Mouse (Mus musculus) kidney, embryonic 16.5 days (tissue): ENCODE measurements around the gene Nox1. TPM values are rescaled to one million over a fixed set of nuclear protein-coding genes. Genes with fewer than 3 reads are reported as not detected.
A peak's percentile ranks its signal among the peaks of the same experiment; 100 is the strongest.
"Not testable (repeated sequence)": the region's sequence is repeated elsewhere in the genome, so short reads cannot be mapped to it uniquely, and the experiment has no call there.

ENCODE experiments used
- ATAC-seq: fragments of 200-750 bp; cut with Nextera tagmentation; 2 replicates; pipeline ENCODE4 v1.8.0; 2017; ENCODE audit warnings: moderate TSS enrichment; ENCODE audit not compliant: low FRiP score, low TSS enrichment
- H3K27ac ChIP-seq: fragments of 300-500 bp; sonication (generic); 2 replicates; pipeline ENCODE4 v1.5.1; 2014; ENCODE audit warnings: low read length
- H3K27me3 ChIP-seq: fragments of 300-500 bp; sonication (generic); 2 replicates; pipeline ENCODE4 v1.6.1; 2014; ENCODE audit warnings: low read length, control low read depth, mixed read lengths; ENCODE audit not compliant: insufficient read depth
- H3K36me3 ChIP-seq: fragments of 300-500 bp; sonication (generic); 2 replicates; pipeline ENCODE4 v1.6.1; 2014; ENCODE audit warnings: low read length, control low read depth, mixed read lengths; ENCODE audit not compliant: insufficient read depth
- H3K4me1 ChIP-seq: fragments of 300-500 bp; sonication (generic); 2 replicates; pipeline ENCODE4 v1.6.1; 2014; ENCODE audit warnings: low read length, control low read depth, mixed read lengths; ENCODE audit not compliant: insufficient read depth
- H3K4me2 ChIP-seq: fragments of 300-500 bp; sonication (generic); replicated peaks from 2 replicates; pipeline ENCODE4 v1.6.1; 2014; ENCODE audit warnings: low read depth, low read length
- H3K4me3 ChIP-seq: fragments of 300-500 bp; sonication (generic); 2 replicates; pipeline ENCODE4 v1.5.1; 2014; ENCODE audit warnings: mild to moderate bottlenecking, low read length
- H3K9ac ChIP-seq: fragments of 300-500 bp; sonication (generic); replicated peaks from 2 replicates; pipeline ENCODE4 v1.6.1; 2014; ENCODE audit warnings: low read length
- H3K9me3 ChIP-seq: fragments of 300-500 bp; sonication (generic); 2 replicates; pipeline ENCODE4 v1.6.1; 2016; ENCODE audit warnings: low read length, control low read depth
- WGBS: fragments of 180-500 bp; shearing (Covaris S2); extraction: QIAGEN DNeasy Blood & Tissue Kit; methylation state at CpG from one replicate; pipeline ENCODE4 v1.1.7; 2014; 5-methylcytosine and 5-hydroxymethylcytosine counted together
- polyA plus RNA-seq: library from polyadenylated mRNA; unstranded; fragments of >200 nt; fragmentation: Nextera tagmentation; extraction: Ambion mirVana; gene quantifications from 2 replicates; pipeline ENCODE4 v1.2.1, GENCODE M21; 2015

Gene Nox1
- polyA plus RNA-seq, 1 experiment from 2014 or later: 0.19 TPM

GRCm38 (mm10) chrX:134208491-134208890, 13.3 kb downstream of the Nox1 start:
- no peaks in the 10 kb centered on the region; the same call in 1 of the 2 replicates for H3K27me3 ChIP-seq

GRCm38 (mm10) chrX:134187201-134187600, 34.6 kb downstream of the Nox1 start, which contains the start of gene Arl13a:
Arl13a (plus strand) TSS chrX:134187501.
- 93% methylated on average over 7 of the region's 9 CpGs for WGBS
- H3K4me1 ChIP-seq, H3K9me3 ChIP-seq, H3K9ac ChIP-seq, H3K4me3 ChIP-seq, H3K27ac ChIP-seq, H3K27me3 ChIP-seq, H3K36me3 ChIP-seq, H3K4me2 ChIP-seq, ATAC-seq: not testable (repeated sequence)

More at GRCm38 (mm10) chrX:134208491-134208890, 13.3 kb downstream of the Nox1 start:
- Histone ChIP-seq H3K9me3 (no peaks in the 10 kb centered on the region), H3K36me3 (no peaks in the 10 kb centered on the region), H3K4me2 (no peak overlapping the region), H3K4me1 (no peaks in the 10 kb centered on the region), H3K9ac (no peak overlapping the region), H3K4me3 (no peak overlapping the region), H3K27ac (no peak overlapping the region)
- 76% methylated on average over 2 of the region's 2 CpGs for WGBS
- no peak for ATAC-seq

DNA sequence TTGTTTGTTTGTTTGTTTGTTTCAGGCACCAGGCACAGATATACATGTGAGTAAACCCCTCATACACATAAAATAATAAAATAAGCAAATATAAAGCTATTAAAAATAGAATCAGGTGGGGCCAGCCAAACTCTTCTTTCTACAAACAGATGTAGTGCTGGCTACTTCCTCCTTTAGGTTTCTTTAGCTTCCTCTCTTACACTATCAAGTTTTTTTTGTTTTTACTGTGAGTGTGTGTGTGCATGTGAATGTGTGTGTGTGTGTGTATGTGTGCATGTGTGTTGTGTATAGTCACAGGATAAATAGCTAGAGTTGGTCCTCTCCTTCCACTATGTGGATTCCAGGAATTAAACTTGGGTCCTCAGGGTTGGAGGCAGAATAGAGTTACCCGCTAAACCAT, 47.1 kb downstream of the Nox1 start:
- Histone ChIP-seq H3K4me2 (no peak overlapping the region), H3K4me1 (no peaks in the 10 kb centered on the region), H3K27ac (no peak overlapping the region), H3K36me3 (no peaks in the 10 kb centered on the region), H3K9me3 (no peaks in the 10 kb centered on the region), H3K9ac (no peak overlapping the region), H3K27me3 (peaks cover 6% of the 10 kb centered on the region; the same call in 1 of the 2 replicates), H3K4me3 (no peak overlapping the region)
- no peak for ATAC-seq
- whole genome bisulfite sequencing: 88% methylated on average over 1 of the region's 1 CpGs

- H3K4me2 ChIP-seq: no peak overlapping the region
- H3K4me1 ChIP-seq: no peaks in the 10 kb centered on the region
- ATAC-seq: no peak
- H3K36me3 ChIP-seq: no peaks in the 10 kb centered on the region
- no peak overlapping the region for H3K4me3 ChIP-seq
- H3K9ac ChIP-seq: no peak overlapping the region
- H3K9me3 ChIP-seq: no peaks in the 10 kb centered on the region
- peaks cover 3% of the 10 kb centered on the region; the same call in 1 of the 2 replicates for H3K27me3 ChIP-seq
- no peak overlapping the region for H3K27ac ChIP-seq
- 95% methylated on average over 1 of the region's 1 CpGs for WGBS
Measured at GRCm38 (mm10) chrX:134170584-134170983, 51.2 kb downstream of the Nox1 start.

DNA sequence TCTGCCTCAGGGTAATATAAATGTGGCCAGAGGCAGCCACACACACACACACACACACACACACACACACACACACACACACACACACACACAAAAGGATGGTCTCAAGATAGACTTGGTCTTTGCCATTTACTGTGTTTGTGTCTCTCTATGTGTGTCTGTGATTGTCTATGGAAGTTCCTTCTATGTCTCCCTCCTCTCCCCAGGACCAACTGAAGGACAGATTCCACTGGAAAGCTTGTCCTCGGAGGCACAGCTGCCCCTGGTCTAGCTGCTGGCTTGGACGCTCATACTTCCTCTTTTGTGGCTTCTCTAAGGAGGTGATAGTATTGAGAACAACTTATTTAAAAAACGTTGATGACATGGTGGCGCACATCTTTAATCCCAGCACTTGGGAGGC, 58.3 kb downstream of the Nox1 start:
- H3K9me3 ChIP-seq: no peaks in the 10 kb centered on the region
- H3K27ac ChIP-seq: no peak overlapping the region
- 0 out of 2 replicates have a peak, but pooled peaks cover 5% of the 10 kb centered on the region for H3K4me1 ChIP-seq
- H3K4me2 ChIP-seq: no peak overlapping the region
- H3K9ac ChIP-seq: no peak overlapping the region
- H3K4me3 ChIP-seq: no peak overlapping the region
- WGBS: 51% methylated on average over 4 of the region's 4 CpGs
- H3K36me3 ChIP-seq: no peaks in the 10 kb centered on the region
- ATAC-seq: no peak
- peaks cover 25% of the 10 kb centered on the region for H3K27me3 ChIP-seq

GRCm38 (mm10) chrX:134162826-134163225, 58.9 kb downstream of the Nox1 start:
- H3K27ac ChIP-seq: no peak overlapping the region
- WGBS: 26% methylated on average over 11 of the region's 11 CpGs
- no peak for ATAC-seq
- no peak overlapping the region for H3K9ac ChIP-seq
- H3K27me3 ChIP-seq: peaks cover 25% of the 10 kb centered on the region
- no peaks in the 10 kb centered on the region for H3K36me3 ChIP-seq
- peak overlapping the region; percentile 25 for H3K4me3 ChIP-seq
- H3K9me3 ChIP-seq: no peaks in the 10 kb centered on the region
- H3K4me1 ChIP-seq: 0 out of 2 replicates have a peak, but pooled peaks cover 5% of the 10 kb centered on the region
- peak overlapping the region; percentile 51 for H3K4me2 ChIP-seq

DNA sequence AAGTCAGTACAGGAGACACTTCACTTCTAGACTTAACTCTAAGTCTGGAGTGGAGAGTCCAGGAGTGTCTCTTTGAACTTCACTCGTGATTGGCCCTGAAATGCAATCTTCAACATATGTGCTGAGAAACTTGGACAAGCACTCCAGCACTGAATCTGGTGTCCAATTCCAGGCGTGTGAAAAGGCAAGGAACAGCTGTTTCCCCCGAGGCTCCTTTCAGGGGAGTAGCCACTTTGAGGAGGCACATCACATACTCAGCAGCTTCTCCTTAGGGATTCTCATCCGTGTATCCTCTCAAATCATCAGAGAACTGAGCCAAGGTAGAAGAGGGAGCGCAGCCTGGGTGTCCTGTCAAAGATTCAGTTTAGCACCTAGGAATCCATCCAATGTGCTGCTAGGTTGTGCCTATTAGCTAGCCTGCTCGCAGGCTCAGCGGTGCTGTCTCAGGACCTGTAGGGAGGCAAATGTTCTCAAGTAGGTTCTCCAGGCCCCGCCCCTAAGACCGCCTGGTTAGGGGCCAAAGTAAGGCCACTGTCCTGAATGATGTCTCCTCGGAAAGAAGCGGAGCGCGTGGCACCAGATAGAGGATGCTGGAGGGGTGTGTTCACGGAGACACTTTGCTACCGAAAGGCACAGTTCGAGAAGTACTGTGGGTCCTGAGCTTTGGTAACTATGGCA, 59.6 kb downstream of the Nox1 start, which contains the start of gene Xkrx:
TSS of gene Xkrx (minus strand) at position 34 of the 678 bp plus-strand sequence.
- Histone ChIP-seq H3K27me3 (peaks cover 25% of the 10 kb centered on the region), H3K9me3 (no peaks in the 10 kb centered on the region), H3K4me1 (0 out of 2 replicates have a peak, but pooled peaks cover 5% of the 10 kb centered on the region), H3K9ac (no peak within 1 kb of the TSS), H3K4me2 (peak within 1 kb of the TSS; percentile 51), H3K36me3 (no peaks in the 10 kb centered on the region), H3K27ac (no peak within 1 kb of the TSS), H3K4me3 (peak within 1 kb of the TSS; percentile 25)
- WGBS: 32% methylated on average over 16 of the region's 16 CpGs
- peak; percentile 57; the same call in 1 of the 2 replicates for ATAC-seq

GRCm38 (mm10) chrX:134160442-134160841, 61.3 kb downstream of the Nox1 start:
- H3K36me3 ChIP-seq: no peaks in the 10 kb centered on the region
- H3K4me3 ChIP-seq: no peak overlapping the region
- H3K4me1 ChIP-seq: 0 out of 2 replicates have a peak, but pooled peaks cover 5% of the 10 kb centered on the region
- H3K9me3 ChIP-seq: no peaks in the 10 kb centered on the region
- H3K9ac ChIP-seq: no peak overlapping the region
- H3K4me2 ChIP-seq: no peak overlapping the region
- 81% methylated on average over 2 of the region's 2 CpGs for WGBS
- no peak for ATAC-seq
- peaks cover 25% of the 10 kb centered on the region for H3K27me3 ChIP-seq
- H3K27ac ChIP-seq: no peak overlapping the region

DNA sequence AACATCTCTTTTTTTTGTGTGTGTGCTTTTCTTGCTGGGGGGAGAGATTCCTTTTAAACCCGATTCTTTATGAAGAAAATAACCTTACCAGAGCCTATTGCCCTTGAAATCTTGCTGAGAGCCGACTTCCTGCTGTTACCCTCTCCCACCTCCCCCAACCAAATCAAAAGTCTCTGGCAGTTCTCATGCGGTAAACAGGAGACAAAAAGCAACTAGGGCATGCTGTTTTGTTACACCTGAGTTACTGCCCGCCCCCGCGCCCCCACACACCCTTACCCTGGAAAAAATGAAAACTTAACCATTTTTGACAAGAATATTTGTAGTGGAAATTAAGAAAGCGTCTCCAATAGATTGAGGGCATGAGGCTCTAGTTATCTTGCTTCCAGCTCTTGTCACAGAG, 63.6 kb downstream of the Nox1 start:
- no peaks in the 10 kb centered on the region for H3K9me3 ChIP-seq
- no peaks in the 10 kb centered on the region for H3K36me3 ChIP-seq
- H3K9ac ChIP-seq: no peak overlapping the region
- H3K27ac ChIP-seq: no peak overlapping the region
- no peak overlapping the region for H3K4me3 ChIP-seq
- ATAC-seq: no peak
- H3K4me2 ChIP-seq: no peak overlapping the region
- H3K27me3 ChIP-seq: peaks cover 20% of the 10 kb centered on the region
- H3K4me1 ChIP-seq: 0 out of 2 replicates have a peak, but pooled peaks cover 5% of the 10 kb centered on the region
- WGBS: 44% methylated on average over 7 of the region's 7 CpGs

GRCm38 (mm10) chrX:134141986-134142385, 79.8 kb downstream of the Nox1 start:
- H3K4me2 ChIP-seq: no peak overlapping the region
- H3K4me3 ChIP-seq: no peak overlapping the region
- H3K27me3 ChIP-seq: peaks cover 18% of the 10 kb centered on the region; the same call in 1 of the 2 replicates
- WGBS: 84% methylated on average over 4 of the region's 4 CpGs
- no peaks in the 10 kb centered on the region for H3K4me1 ChIP-seq
- no peak overlapping the region for H3K9ac ChIP-seq
- ATAC-seq: no peak
- H3K27ac ChIP-seq: no peak overlapping the region
- H3K36me3 ChIP-seq: no peaks in the 10 kb centered on the region
- no peaks in the 10 kb centered on the region for H3K9me3 ChIP-seq
